Comparison of ENCODE assay signal across 9 mouse cellular contexts in the genomic region with DNA sequence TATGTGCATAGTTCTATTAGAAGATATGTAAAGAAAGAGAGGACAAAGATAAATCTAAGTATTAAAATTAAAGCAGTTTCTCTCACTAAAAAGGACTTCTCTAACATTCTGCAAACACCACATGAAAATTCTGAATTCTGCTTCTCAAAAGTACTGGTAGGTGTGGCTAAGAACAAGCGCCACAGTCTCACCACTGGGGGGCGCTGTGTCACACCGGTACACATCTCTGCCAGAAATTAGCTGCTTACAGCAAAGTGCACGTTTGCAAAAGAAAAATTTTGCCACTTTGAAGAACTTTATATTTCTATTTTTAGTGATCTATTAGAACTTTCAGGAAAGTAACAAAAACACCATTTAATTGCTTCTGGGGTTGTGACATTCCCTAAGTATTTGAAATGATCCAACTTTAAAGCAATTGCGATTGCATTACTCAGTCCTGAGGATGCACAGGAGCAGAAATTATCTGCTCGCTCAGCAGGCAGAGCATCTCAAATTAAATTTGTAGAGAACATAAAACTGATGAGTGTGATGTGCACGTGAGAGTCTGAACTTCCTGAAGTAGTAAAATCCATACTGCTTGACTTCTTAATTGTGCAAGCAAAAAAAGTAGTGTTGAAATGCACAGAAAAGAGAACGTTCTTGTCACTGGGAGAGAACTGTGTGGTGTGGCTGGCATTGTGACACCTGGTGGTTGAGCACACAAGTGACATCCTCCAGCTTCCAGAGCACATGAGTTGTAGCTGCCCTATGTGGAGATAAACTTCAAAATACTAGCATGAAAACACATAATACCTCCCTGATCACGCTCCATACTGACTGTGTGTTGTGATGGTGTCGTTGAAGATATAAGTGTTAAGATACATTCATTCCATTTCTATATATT. TPM values are rescaled to one million over a fixed set of nuclear protein-coding genes. Genes with fewer than 3 reads are reported as not detected.
DNase-seq lines count a peak whose midpoint lies in the region; ATAC-seq and TF ChIP-seq lines count a peak whose summit lies in the region.
"Had no signal": no experiment of that assay in that cellular context is flagged by ENCODE, and none has a peak within 500 bp of the region (broad histone marks: within the 10 kb centered on the region; RNA-seq: fewer than 3 reads in every experiment).

No protein-coding gene starts in this region.

- no peaks in the 10 kb centered on the region for H3K79me2 ChIP-seq in heart, adult 2 months (replicated peaks; ENCODE audit: control insufficient read depth, insufficient read depth, low read length)

- no peak overlapping the region for H3K27ac ChIP-seq in heart, adult 2 months
- H3K27ac ChIP-seq in kidney, embryonic 14.5 days (ENCODE audit: low read depth, low read length): no peak overlapping the region
- no peak overlapping the region for H3K27ac ChIP-seq in liver, embryonic 12.5 days
- H3K27ac ChIP-seq: embryonic facial prominence, embryonic 12.5 days had no signal

- TF ChIP-seq CTCF in heart, adult 2 months (IDR thresholded peaks at IDR 0.05): peak; percentile 98

- no peak overlapping the region for H3K9ac ChIP-seq in heart, adult 2 months (ENCODE audit: low read depth, low read length)
- no peak overlapping the region for H3K9ac ChIP-seq in kidney, embryonic 14.5 days (ENCODE audit: low read depth, low read length)
- H3K9ac ChIP-seq in liver, embryonic 12.5 days: no peak overlapping the region
- H3K9ac ChIP-seq: embryonic facial prominence, embryonic 12.5 days had no signal

- 0 out of 2 replicates have a peak overlapping the region, but pooled peaks have one; percentile 0 for H3K4me2 ChIP-seq in kidney, embryonic 14.5 days (replicated peaks; ENCODE audit: low read depth, low read length)
- peak overlapping the region; percentile 15; the same call in 1 of the 2 replicates for H3K4me2 ChIP-seq in liver, embryonic 12.5 days
- H3K4me2 ChIP-seq: embryonic facial prominence, embryonic 12.5 days had no signal

- peak; percentile 73; the same call in 1 of the 2 replicates for ATAC-seq in kidney, embryonic 14.5 days (ENCODE audit: low FRiP score, low TSS enrichment)
- no peak for ATAC-seq in liver, embryonic 12.5 days

- peak; percentile 89 for DNase-seq in A20 (ENCODE audit: low read depth, low spot score)
- DNase-seq in adrenal gland, adult 8-10 months: peak; percentile 33
- DNase-seq in embryo, embryonic 11.5 days (ENCODE audit: low read depth, low spot score): peak; percentile 46
- peak; percentile 53 to 80 for DNase-seq in heart, adult 2 months
- DNase-seq in neural tube, embryonic 10.5 days (ENCODE audit: extremely low spot score, low spot score): peak; percentile 78
- peak; percentile 85 for DNase-seq in splenic B cell, adult 2 months (ENCODE audit: low read depth, low spot score)

- 22% methylated on average over 10 of the region's 10 CpGs for WGBS in heart, adult 2 months
- 27% methylated on average over 10 of the region's 10 CpGs for WGBS in kidney, embryonic 14.5 days
- WGBS in liver, embryonic 12.5 days (ENCODE audit: insufficient replicate concordance): 30% methylated on average over 10 of the region's 10 CpGs

- no peaks in the 10 kb centered on the region for H3K9me3 ChIP-seq in kidney, embryonic 14.5 days (ENCODE audit: control insufficient read depth, low read length)
- H3K9me3 ChIP-seq in liver, embryonic 12.5 days (replicated peaks): no peaks in the 10 kb centered on the region
- H3K9me3 ChIP-seq: embryonic facial prominence, embryonic 12.5 days had no signal

- intact Hi-C loops in heart, adult 2 months (cut with DNase I): loop anchor here (1.0 kb wide), 1 partner anchor 146 kb away; no protein-coding TSS in a partner anchor

- H3K36me3 ChIP-seq in heart, adult 2 months (ENCODE audit: control insufficient read depth, insufficient read depth, low read length): no peaks in the 10 kb centered on the region
- no peaks in the 10 kb centered on the region for H3K36me3 ChIP-seq in kidney, embryonic 14.5 days (ENCODE audit: control insufficient read depth, insufficient read depth, low read length)
- no peaks in the 10 kb centered on the region for H3K36me3 ChIP-seq in liver, embryonic 12.5 days
- H3K36me3 ChIP-seq in splenic B cell, adult 2 months (ENCODE audit: control insufficient read depth, insufficient read depth, low read length, poor library complexity, severe bottlenecking): no peaks in the 10 kb centered on the region
- H3K36me3 ChIP-seq: embryonic facial prominence, embryonic 12.5 days had no signal

- H3K4me1 ChIP-seq in heart, adult 2 months (ENCODE audit: control insufficient read depth, insufficient read depth, low read length): no peaks in the 10 kb centered on the region
- H3K4me1 ChIP-seq in kidney, embryonic 14.5 days (ENCODE audit: control insufficient read depth, insufficient read depth, low read length): no peaks in the 10 kb centered on the region
- no peaks in the 10 kb centered on the region for H3K4me1 ChIP-seq in liver, embryonic 12.5 days
- H3K4me1 ChIP-seq: embryonic facial prominence, embryonic 12.5 days had no signal

- 0 out of 2 replicates have a peak, but pooled peaks have one; percentile 11 for TF ChIP-seq EP300 in heart, adult 2 months (IDR thresholded peaks at IDR 0.05; ENCODE audit: insufficient read depth, low read depth, low read length)

- TF ChIP-seq POLR2A in heart, adult 2 months (IDR thresholded peaks at IDR 0.05; ENCODE audit: insufficient read depth, low read depth, low read length): no peak

- no peak overlapping the region for H3K4me3 ChIP-seq in heart, adult 2 months
- no peak overlapping the region for H3K4me3 ChIP-seq in kidney, embryonic 14.5 days (ENCODE audit: low read length)
- H3K4me3 ChIP-seq in liver, embryonic 12.5 days: no peak overlapping the region
- H3K4me3 ChIP-seq: embryonic facial prominence, embryonic 12.5 days had no signal

- no peaks in the 10 kb centered on the region for H3K27me3 ChIP-seq in heart, adult 2 months (ENCODE audit: control insufficient read depth, insufficient read depth, low read length)
- no peaks in the 10 kb centered on the region for H3K27me3 ChIP-seq in kidney, embryonic 14.5 days (ENCODE audit: control insufficient read depth, insufficient read depth, low read length)
- peaks cover 3% of the 10 kb centered on the region; the same call in 1 of the 2 replicates for H3K27me3 ChIP-seq in liver, embryonic 12.5 days (replicated peaks)
- no peaks in the 10 kb centered on the region for H3K27me3 ChIP-seq in splenic B cell, adult 2 months (ENCODE audit: control insufficient read depth, insufficient read depth, low read length, poor library complexity, severe bottlenecking)
- H3K27me3 ChIP-seq: embryonic facial prominence, embryonic 12.5 days had no signal

RNA-seq across cellular contexts. Expression of a gene that starts 18.8 kb away (rescaled TPM):
- 100 to 1,000 TPM in 2 of 4 experiments, 10 to 100 TPM in 2; 83.8 to 125 (median 98.6) TPM for total RNA-seq in adrenal gland, adult 8-10 months (2022)
- total RNA-seq in heart, adult 2 months (2021): 10 to 100 TPM; 51.8 to 53.5 TPM
- 13.8 and 28.0 TPM in 2 replicates for polyA plus RNA-seq in heart, adult 2 months (2012; rRNA removed)
- 145 and 169 TPM in 2 replicates for polyA plus RNA-seq in kidney, embryonic 14.5 days (2014; fragmentation: Nextera tagmentation; extraction: Ambion mirVana)
- polyA plus RNA-seq in liver, embryonic 12.5 days (2016; fragmentation: Nextera tagmentation; extraction: Ambion mirVana): 82.7 and 94.3 TPM in 2 replicates

Comparison
In these comparisons a context has a peak if more than half of its experiments do, and no peak if none do; other contexts are left out.
1. DNase-seq: peak in every context shown above with its lines; median percentile 89 in A20; 85 in splenic B cell, adult 2 months; 78 in neural tube, embryonic 10.5 days; 66 in heart, adult 2 months; 46 in embryo, embryonic 11.5 days; 33 in adrenal gland, adult 8-10 months.